Comparison of ENCODE assay signal across 8 mouse cellular contexts in the genomic region with DNA sequence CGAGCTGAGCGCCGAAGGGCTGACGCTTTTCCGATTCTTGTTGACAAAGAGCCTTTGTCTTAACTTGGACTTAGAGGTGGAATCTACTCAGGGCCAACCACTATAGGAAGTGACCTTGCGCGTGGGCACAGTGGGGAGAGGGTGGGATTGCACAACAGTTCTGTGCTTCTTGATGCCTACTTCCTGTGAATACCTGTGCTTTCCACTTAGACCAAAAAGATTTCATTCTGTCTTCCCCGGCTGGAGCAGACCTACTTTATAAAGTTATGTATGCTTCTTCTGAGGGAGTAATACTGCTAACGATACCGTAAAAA. TPM values are rescaled to one million over a fixed set of nuclear protein-coding genes. Genes with fewer than 3 reads are reported as not detected.
DNase-seq lines count a peak whose midpoint lies in the region; ATAC-seq and TF ChIP-seq lines count a peak whose summit lies in the region.

Traip (plus strand) TSS at position 215 of the 314 bp plus-strand sequence.

- H3K79me2 ChIP-seq in heart, adult 2 months (replicated peaks; ENCODE audit: control insufficient read depth, insufficient read depth, low read length): no peaks in the 10 kb centered on the region

- no peak for ATAC-seq in limb, embryonic 12.5 days (ENCODE audit: insufficient number of reproducible peaks, insufficient read depth, low FRiP score, low TSS enrichment, low read depth)
- no peak for ATAC-seq in stomach, embryonic 15.5 days (ENCODE audit: insufficient read depth, low FRiP score, low read depth)

- H3K9me3 ChIP-seq in limb, embryonic 12.5 days: no peaks in the 10 kb centered on the region
- no peaks in the 10 kb centered on the region for H3K9me3 ChIP-seq in stomach, embryonic 15.5 days

- peak within 1 kb of the TSS; percentile 89 for H3K9ac ChIP-seq in heart, adult 2 months (ENCODE audit: low read depth, low read length)
- peak within 1 kb of the TSS; percentile 66 for H3K9ac ChIP-seq in limb, embryonic 12.5 days (replicated peaks)
- H3K9ac ChIP-seq in stomach, embryonic 15.5 days: peak within 1 kb of the TSS; percentile 60

- intact Hi-C loops in heart, adult 2 months (cut with DNase I): no loop called here
- intact Hi-C loops in heart, postnatal 36 days (cut with DNase I): no loop called here

- DNase-seq in heart, adult 2 months: no peak
- no peak for DNase-seq in heart, postnatal 36 days
- no peak for DNase-seq in testis, postnatal 14 days (ENCODE audit: low spot score)
- no peak for DNase-seq in MN1 (ENCODE audit: low spot score)
- no peak for DNase-seq in urinary bladder, adult 2 months (ENCODE audit: low spot score)

- H3K4me2 ChIP-seq in limb, embryonic 12.5 days: peak within 1 kb of the TSS; percentile 86
- peak within 1 kb of the TSS; percentile 91 for H3K4me2 ChIP-seq in stomach, embryonic 15.5 days

- H3K4me1 ChIP-seq in heart, adult 2 months (ENCODE audit: control insufficient read depth, insufficient read depth, low read length): peaks cover 2% of the 10 kb centered on the region; the same call in 1 of the 2 replicates
- H3K4me1 ChIP-seq in testis, adult 2 months (ENCODE audit: control insufficient read depth, insufficient read depth, low read length): peaks cover 6% of the 10 kb centered on the region
- peaks cover 10% of the 10 kb centered on the region for H3K4me1 ChIP-seq in limb, embryonic 12.5 days (replicated peaks)
- H3K4me1 ChIP-seq in stomach, embryonic 15.5 days: peaks cover 9% of the 10 kb centered on the region

- no peaks in the 10 kb centered on the region for H3K36me3 ChIP-seq in heart, adult 2 months (ENCODE audit: control insufficient read depth, insufficient read depth, low read length)
- H3K36me3 ChIP-seq in testis, adult 2 months (ENCODE audit: control insufficient read depth, insufficient read depth, low read length): no peaks in the 10 kb centered on the region
- peaks cover 8% of the 10 kb centered on the region; the same call in 1 of the 2 replicates for H3K36me3 ChIP-seq in limb, embryonic 12.5 days
- no peaks in the 10 kb centered on the region for H3K36me3 ChIP-seq in stomach, embryonic 15.5 days

- 90% methylated on average over 10 of the region's 10 CpGs for WGBS in heart, adult 2 months
- 91% methylated on average over 10 of the region's 10 CpGs for WGBS in limb, embryonic 12.5 days
- 86% methylated on average over 10 of the region's 10 CpGs for WGBS in stomach, embryonic 15.5 days

- TF ChIP-seq POLR2A in heart, adult 2 months (IDR thresholded peaks at IDR 0.05; ENCODE audit: insufficient read depth, low read depth, low read length): no peak
- no peak for TF ChIP-seq POLR2A in testis, adult 2 months (IDR thresholded peaks at IDR 0.05; ENCODE audit: control insufficient read depth, low read depth, low read length)

- no peak for TF ChIP-seq EP300 in heart, adult 2 months (IDR thresholded peaks at IDR 0.05; ENCODE audit: insufficient read depth, low read depth, low read length)

- peak within 1 kb of the TSS; percentile 62 for H3K4me3 ChIP-seq in heart, adult 2 months
- H3K4me3 ChIP-seq in testis, adult 2 months (ENCODE audit: control insufficient read depth, low read depth, low read length): peak within 1 kb of the TSS; percentile 86
- H3K4me3 ChIP-seq in limb, embryonic 12.5 days (replicated peaks): peak within 1 kb of the TSS; percentile 69
- peak within 1 kb of the TSS; percentile 61 for H3K4me3 ChIP-seq in stomach, embryonic 15.5 days (replicated peaks)

- H3K27ac ChIP-seq in heart, adult 2 months: peak within 1 kb of the TSS; percentile 92
- peak within 1 kb of the TSS; percentile 88 for H3K27ac ChIP-seq in testis, adult 2 months (ENCODE audit: control insufficient read depth, insufficient read depth, low read depth, low read length)
- peak within 1 kb of the TSS; percentile 80 for H3K27ac ChIP-seq in limb, embryonic 12.5 days
- H3K27ac ChIP-seq in stomach, embryonic 15.5 days: peak within 1 kb of the TSS; percentile 74; the same call in 1 of the 2 replicates

- TF ChIP-seq CTCF in heart, adult 2 months (IDR thresholded peaks at IDR 0.05): no peak
- no peak for TF ChIP-seq CTCF in testis, adult 2 months (IDR thresholded peaks at IDR 0.05; ENCODE audit: control insufficient read depth, insufficient read depth, insufficient replicate concordance, low read depth, low read length)

- H3K27me3 ChIP-seq in heart, adult 2 months (ENCODE audit: control insufficient read depth, insufficient read depth, low read length): no peaks in the 10 kb centered on the region
- no peaks in the 10 kb centered on the region for H3K27me3 ChIP-seq in testis, adult 2 months (ENCODE audit: control insufficient read depth, insufficient read depth, low read length)
- no peaks in the 10 kb centered on the region for H3K27me3 ChIP-seq in limb, embryonic 12.5 days
- H3K27me3 ChIP-seq in stomach, embryonic 15.5 days (replicated peaks): no peaks in the 10 kb centered on the region

RNA-seq across cellular contexts. Expression of gene Traip, which starts in this region (rescaled TPM):
- 1 to 10 TPM in 1 of 2 experiments, under 1 TPM in 1; 0.70 to 1.2 TPM for total RNA-seq in heart, adult 2 months (2021)
- polyA plus RNA-seq in heart, adult 2 months (2012; rRNA removed): 0.20 and 0.37 TPM in 2 replicates
- 1 to 10 TPM; 1.0 to 1.3 TPM for total RNA-seq in heart, postnatal 36 days (2021)
- polyA plus RNA-seq in testis, adult 2 months (2012; rRNA removed): 3.4 and 4.1 TPM in 2 replicates
- polyA plus RNA-seq in limb, embryonic 12.5 days (2016; fragmentation: Nextera tagmentation; extraction: Ambion mirVana): 32.3 and 33.0 TPM in 2 replicates
- polyA plus RNA-seq in stomach, embryonic 15.5 days (2015; fragmentation: Nextera tagmentation; extraction: Ambion mirVana): 17.2 and 18.3 TPM in 2 replicates
- polyA plus RNA-seq in urinary bladder, adult 2 months (2012; rRNA removed): 0.59 and 1.1 TPM in 2 replicates
